Mouse (Mus musculus): ENCODE measurements around the gene Uggt1. TPM values are rescaled to one million over a fixed set of nuclear protein-coding genes. Genes with fewer than 3 reads are reported as not detected.

Uggt1 gene
- polyA plus RNA-seq, 1 experiment from 2014 or later: 54.7 TPM

DNA sequence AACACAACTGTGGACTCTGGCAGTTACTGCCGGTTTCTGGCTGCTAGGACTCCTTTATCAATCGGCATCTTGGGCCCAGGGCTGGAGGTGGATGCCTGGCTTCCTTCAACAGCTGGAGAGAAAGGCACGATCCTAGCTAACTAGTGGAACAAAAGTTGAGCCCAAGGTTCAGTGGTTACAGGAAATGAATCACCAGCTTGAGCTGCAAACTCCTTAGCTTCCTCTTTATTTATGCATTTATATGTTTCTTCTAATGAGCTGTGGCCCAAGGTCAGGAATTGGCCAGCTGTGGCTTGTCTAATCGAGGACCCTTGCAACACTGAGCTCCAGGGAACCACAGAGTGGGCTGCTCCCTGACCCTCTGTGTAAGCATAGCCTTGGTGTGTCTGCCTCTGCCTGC lies 115.4 kb downstream of the Uggt1 start:
- H3K27ac ChIP-seq (replicated peaks): no peak overlapping the region
- no peaks in the 10 kb centered on the region for H3K27me3 ChIP-seq
- H3K4me1 ChIP-seq: peaks cover 5% of the 10 kb centered on the region; the same call in 1 of the 2 replicates
- H3K4me3 ChIP-seq: no peak overlapping the region
- H3K36me3 ChIP-seq: no peaks in the 10 kb centered on the region
- H3K4me2 ChIP-seq (replicated peaks): no peak overlapping the region
- 74% methylated on average over 4 of the region's 4 CpGs for WGBS
- no peak overlapping the region for H3K9ac ChIP-seq (replicated peaks)
- ATAC-seq (replicated peaks): no peak
- H3K9me3 ChIP-seq: no peaks in the 10 kb centered on the region

GRCm38 (mm10) chr1:36125076-36125475 lies 119.4 kb downstream of the Uggt1 start:
- Histone ChIP-seq H3K4me2 (replicated peaks) (no peak overlapping the region), H3K4me1 (no peaks in the 10 kb centered on the region), H3K9me3 (no peaks in the 10 kb centered on the region), H3K36me3 (no peaks in the 10 kb centered on the region), H3K27me3 (no peaks in the 10 kb centered on the region), H3K4me3 (no peak overlapping the region), H3K27ac (replicated peaks) (no peak overlapping the region), H3K9ac (replicated peaks) (no peak overlapping the region)
- ATAC-seq (replicated peaks): no peak
- WGBS: 73% methylated on average over 7 of the region's 7 CpGs

DNA sequence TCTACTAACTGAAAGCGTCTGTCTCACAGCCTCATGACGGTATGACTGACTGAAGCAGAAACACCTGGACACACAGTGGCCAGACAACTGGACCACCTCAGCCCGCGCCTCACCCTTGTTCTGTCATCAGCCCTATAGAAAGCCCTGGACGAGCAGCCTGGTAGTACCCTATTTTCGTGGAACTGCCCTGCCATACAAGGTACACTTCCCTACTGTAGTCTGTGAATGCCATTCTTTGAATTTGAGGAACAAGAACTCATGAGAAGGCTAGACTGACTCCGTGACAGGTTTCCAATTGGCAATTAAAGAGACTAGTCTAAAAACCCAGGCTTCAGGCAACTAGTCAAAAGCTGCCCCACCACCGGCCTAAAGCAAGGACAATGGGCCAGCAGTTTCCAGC lies 123.3 kb downstream of the Uggt1 start:
- no peak for ATAC-seq (replicated peaks)
- H3K9ac ChIP-seq (replicated peaks): no peak overlapping the region
- H3K27ac ChIP-seq (replicated peaks): no peak overlapping the region
- H3K4me1 ChIP-seq: no peaks in the 10 kb centered on the region
- H3K36me3 ChIP-seq: no peaks in the 10 kb centered on the region
- no peaks in the 10 kb centered on the region for H3K9me3 ChIP-seq
- H3K4me2 ChIP-seq (replicated peaks): no peak overlapping the region
- 76% methylated on average over 8 of the region's 8 CpGs for WGBS
- no peak overlapping the region for H3K4me3 ChIP-seq
- H3K27me3 ChIP-seq: no peaks in the 10 kb centered on the region

- 91% methylated on average over 4 of the region's 4 CpGs for WGBS
- no peaks in the 10 kb centered on the region for H3K36me3 ChIP-seq
- H3K27ac ChIP-seq (replicated peaks): no peak overlapping the region
- H3K4me2 ChIP-seq (replicated peaks): no peak overlapping the region
- no peak overlapping the region for H3K4me3 ChIP-seq
- no peaks in the 10 kb centered on the region for H3K4me1 ChIP-seq
- H3K9me3 ChIP-seq: no peaks in the 10 kb centered on the region
- no peak for ATAC-seq (replicated peaks)
- H3K27me3 ChIP-seq: no peaks in the 10 kb centered on the region
- H3K9ac ChIP-seq (replicated peaks): no peak overlapping the region
These were observed 125.1 kb downstream of the Uggt1 start for GRCm38 (mm10) chr1:36119426-36119825.

DNA sequence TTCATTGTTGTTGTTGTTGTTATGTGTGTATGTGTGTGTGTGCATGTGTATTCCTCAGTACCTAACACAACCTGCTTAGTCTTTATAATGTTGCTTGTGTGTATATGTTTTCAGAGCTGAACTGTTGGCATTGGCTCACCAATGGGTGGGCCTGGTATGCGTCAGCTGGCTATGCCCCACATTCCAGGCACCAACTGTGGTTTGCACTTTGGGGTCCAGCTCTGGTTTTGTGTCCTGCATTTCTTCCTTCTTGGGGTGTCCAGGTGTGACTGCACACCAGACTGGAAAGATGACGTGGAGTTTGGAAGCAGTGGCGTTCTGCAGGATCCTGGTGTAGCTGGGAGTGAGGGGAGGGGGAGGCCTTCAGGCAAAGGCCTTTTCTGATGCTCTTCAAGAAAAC lies 125.6 kb downstream of the Uggt1 start:
- H3K36me3 ChIP-seq: no peaks in the 10 kb centered on the region
- no peaks in the 10 kb centered on the region for H3K4me1 ChIP-seq
- H3K9ac ChIP-seq (replicated peaks): no peak overlapping the region
- no peak overlapping the region for H3K27ac ChIP-seq (replicated peaks)
- no peak for ATAC-seq (replicated peaks)
- H3K27me3 ChIP-seq: no peaks in the 10 kb centered on the region
- WGBS: 94% methylated on average over 3 of the region's 3 CpGs
- no peaks in the 10 kb centered on the region for H3K9me3 ChIP-seq
- H3K4me2 ChIP-seq (replicated peaks): no peak overlapping the region
- no peak overlapping the region for H3K4me3 ChIP-seq

DNA sequence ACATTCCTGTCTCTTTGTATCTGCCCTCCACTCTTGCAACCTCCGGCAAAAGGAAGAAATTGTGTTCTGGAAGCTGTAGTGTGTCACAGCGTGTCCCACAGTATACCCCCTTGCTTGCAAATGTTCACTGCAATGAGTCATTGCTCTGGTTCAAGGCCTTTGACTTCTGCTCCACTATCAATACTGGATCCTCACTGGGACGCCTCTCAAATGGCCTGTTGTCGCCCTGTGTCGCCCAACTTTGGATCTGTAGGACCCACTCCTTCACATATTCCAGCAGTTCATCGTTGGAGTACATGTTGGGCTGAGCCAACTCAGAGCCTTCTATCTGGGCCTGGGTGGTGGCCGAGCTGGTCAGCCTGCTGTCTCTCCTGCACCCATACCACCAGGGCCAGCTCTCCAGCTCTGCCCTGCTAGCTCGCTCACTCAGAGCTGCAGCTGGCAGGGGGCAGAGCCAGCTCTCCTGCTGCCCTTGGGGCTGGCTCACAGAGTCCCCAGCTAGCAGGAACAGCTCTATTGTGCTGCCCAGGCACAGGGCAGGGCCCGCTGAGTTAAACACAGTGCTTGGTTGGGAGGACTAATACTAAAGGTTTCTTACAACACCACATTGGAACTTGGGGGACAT lies 126.3 kb downstream of the Uggt1 start:
- Histone ChIP-seq H3K9me3 (no peaks in the 10 kb centered on the region), H3K4me1 (no peaks in the 10 kb centered on the region), H3K27ac (replicated peaks) (no peak overlapping the region), H3K36me3 (no peaks in the 10 kb centered on the region), H3K27me3 (no peaks in the 10 kb centered on the region), H3K4me2 (replicated peaks) (no peak overlapping the region), H3K9ac (replicated peaks) (no peak overlapping the region), H3K4me3 (no peak overlapping the region)
- WGBS: 81% methylated on average over 9 of the region's 9 CpGs
- no peak for ATAC-seq (replicated peaks)

DNA sequence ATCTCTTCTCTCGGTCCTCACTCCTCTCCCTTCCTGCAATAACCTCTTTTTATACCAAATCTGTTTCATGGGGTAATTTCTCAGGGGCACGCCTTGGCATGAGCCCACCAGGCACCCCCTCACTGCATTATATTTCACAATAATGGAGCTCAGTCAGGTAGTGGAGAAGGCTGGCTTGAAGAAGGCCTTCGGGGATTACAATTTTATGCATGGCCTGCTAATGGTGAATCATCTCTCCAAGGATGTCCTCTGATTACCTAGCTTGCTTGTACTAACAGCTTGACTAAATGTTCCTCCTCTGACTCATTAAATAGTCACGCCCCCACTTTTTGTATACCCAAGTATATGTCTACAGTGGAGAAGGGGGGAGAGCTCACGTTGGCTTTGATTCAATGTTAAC lies 128.0 kb downstream of the Uggt1 start:
- Histone ChIP-seq H3K4me3 (no peak overlapping the region), H3K27ac (replicated peaks) (no peak overlapping the region), H3K36me3 (no peaks in the 10 kb centered on the region), H3K4me2 (replicated peaks) (no peak overlapping the region), H3K9me3 (no peaks in the 10 kb centered on the region), H3K9ac (replicated peaks) (no peak overlapping the region), H3K4me1 (no peaks in the 10 kb centered on the region), H3K27me3 (no peaks in the 10 kb centered on the region)
- no peak for ATAC-seq (replicated peaks)
- WGBS: 79% methylated on average over 5 of the region's 5 CpGs

DNA sequence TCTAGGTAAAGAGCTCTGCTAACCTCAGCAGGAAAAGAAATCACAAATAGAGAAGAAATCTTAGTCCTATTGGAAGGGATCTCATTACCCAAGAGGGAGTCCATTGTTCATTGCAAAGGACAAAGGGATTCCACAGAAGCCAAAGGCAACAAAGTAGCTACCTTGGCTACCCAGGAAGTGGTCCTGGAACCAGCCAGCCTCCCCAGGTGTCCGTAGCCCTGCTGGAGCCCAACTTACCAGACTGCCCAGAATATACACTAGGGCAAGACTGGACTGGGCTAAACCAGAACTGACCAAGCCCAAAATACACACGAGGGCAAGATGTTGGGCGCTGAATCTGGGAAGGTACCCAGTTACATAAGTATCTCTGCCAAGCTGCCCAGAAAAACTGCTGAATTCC lies 129.7 kb downstream of the Uggt1 start:
- no peaks in the 10 kb centered on the region for H3K36me3 ChIP-seq
- H3K27ac ChIP-seq (replicated peaks): no peak overlapping the region
- H3K9ac ChIP-seq (replicated peaks): no peak overlapping the region
- no peak overlapping the region for H3K4me3 ChIP-seq
- no peaks in the 10 kb centered on the region for H3K4me1 ChIP-seq
- H3K9me3 ChIP-seq: no peaks in the 10 kb centered on the region
- no peak overlapping the region for H3K4me2 ChIP-seq (replicated peaks)
- no peaks in the 10 kb centered on the region for H3K27me3 ChIP-seq
- ATAC-seq (replicated peaks): no peak
- WGBS: 82% methylated on average over 3 of the region's 3 CpGs

DNA sequence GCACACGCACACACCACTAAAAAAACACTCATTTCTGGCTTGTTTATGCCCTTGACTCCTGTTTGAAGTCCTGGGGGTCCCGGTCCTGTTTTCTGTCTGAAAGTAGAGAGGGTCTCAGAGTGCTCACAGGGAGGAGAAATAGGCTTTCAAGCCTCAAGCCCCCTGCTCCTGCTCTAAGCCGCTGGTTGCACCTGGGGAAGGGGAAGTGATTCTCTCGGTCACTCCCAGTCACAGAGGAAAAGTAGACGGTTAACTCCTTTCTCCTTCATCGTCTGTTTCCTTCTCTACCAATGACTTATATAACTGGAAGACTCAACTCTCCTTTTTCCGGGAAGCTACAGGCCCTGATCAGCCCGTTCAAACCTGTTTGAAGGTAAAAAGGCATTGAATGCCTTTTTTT lies 130.8 kb downstream of the Uggt1 start:
- H3K27me3 ChIP-seq: no peaks in the 10 kb centered on the region
- H3K4me1 ChIP-seq: no peaks in the 10 kb centered on the region
- ATAC-seq (replicated peaks): no peak
- H3K27ac ChIP-seq (replicated peaks): no peak overlapping the region
- no peaks in the 10 kb centered on the region for H3K36me3 ChIP-seq
- H3K4me2 ChIP-seq (replicated peaks): no peak overlapping the region
- H3K9me3 ChIP-seq: no peaks in the 10 kb centered on the region
- H3K4me3 ChIP-seq: no peak overlapping the region
- no peak overlapping the region for H3K9ac ChIP-seq (replicated peaks)
- 85% methylated on average over 8 of the region's 8 CpGs for WGBS

GRCm38 (mm10) chr1:36112665-36113064 lies 131.9 kb downstream of the Uggt1 start:
- ATAC-seq (replicated peaks): no peak
- Histone ChIP-seq H3K9ac (replicated peaks) (no peak overlapping the region), H3K9me3 (no peaks in the 10 kb centered on the region), H3K4me1 (no peaks in the 10 kb centered on the region), H3K27ac (replicated peaks) (no peak overlapping the region), H3K4me2 (replicated peaks) (no peak overlapping the region), H3K4me3 (no peak overlapping the region), H3K27me3 (no peaks in the 10 kb centered on the region), H3K36me3 (no peaks in the 10 kb centered on the region)
- WGBS: 94% methylated on average over 3 of the region's 3 CpGs

- Histone ChIP-seq H3K27me3 (no peaks in the 10 kb centered on the region), H3K4me1 (no peaks in the 10 kb centered on the region), H3K9me3 (no peaks in the 10 kb centered on the region), H3K9ac (replicated peaks) (no peak overlapping the region), H3K4me2 (replicated peaks) (no peak overlapping the region), H3K36me3 (peaks cover 18% of the 10 kb centered on the region), H3K27ac (replicated peaks) (no peak overlapping the region), H3K4me3 (no peak overlapping the region)
- no peak for ATAC-seq (replicated peaks)
- 83% methylated on average over 4 of the region's 4 CpGs for WGBS
These were observed 134.5 kb downstream of the Uggt1 start for GRCm38 (mm10) chr1:36109987-36110386.

DNA sequence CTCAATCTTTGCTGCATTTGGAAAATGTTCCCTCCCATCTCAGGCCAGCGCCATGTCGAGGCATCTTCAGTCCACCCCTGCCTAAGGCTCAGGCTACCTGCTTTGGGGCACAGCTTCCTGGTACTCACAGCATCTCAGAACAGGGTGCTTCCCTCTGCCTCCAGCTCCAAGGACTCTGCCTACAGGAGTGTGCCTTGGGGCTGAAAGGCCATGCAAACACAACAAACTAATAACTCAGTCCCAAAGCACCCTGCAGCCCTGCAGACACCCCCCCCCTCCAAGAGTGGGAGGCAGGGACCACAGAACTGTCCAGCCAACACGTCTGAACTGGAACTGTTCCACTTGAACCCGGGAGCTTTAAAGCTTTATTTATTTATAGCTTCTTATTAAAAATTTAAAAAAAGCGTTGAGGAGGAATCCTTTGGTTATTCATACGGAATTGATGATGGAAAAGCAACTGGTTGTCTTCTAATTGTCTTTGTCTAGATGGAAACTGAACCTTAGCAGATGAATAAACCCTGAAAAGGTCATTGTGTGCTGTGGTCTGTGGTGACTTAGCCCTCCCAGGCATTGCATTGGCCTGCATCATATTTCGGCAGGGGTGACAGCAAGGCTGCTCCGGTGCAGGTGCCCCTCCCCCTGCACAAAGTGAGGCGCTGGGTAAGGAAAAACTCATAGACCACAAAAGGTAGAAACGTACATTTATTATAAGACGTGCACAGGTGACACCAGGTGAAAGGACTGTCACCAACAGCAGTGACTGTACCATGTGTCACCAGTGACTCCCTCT lies 138.4 kb downstream of the Uggt1 start:
- WGBS: 92% methylated on average over 11 of the region's 11 CpGs
- Histone ChIP-seq H3K9ac (replicated peaks) (no peak overlapping the region), H3K27ac (replicated peaks) (no peak overlapping the region), H3K9me3 (no peaks in the 10 kb centered on the region), H3K4me2 (replicated peaks) (no peak overlapping the region), H3K4me1 (no peaks in the 10 kb centered on the region), H3K36me3 (peaks cover 44% of the 10 kb centered on the region), H3K4me3 (no peak overlapping the region), H3K27me3 (no peaks in the 10 kb centered on the region)
- ATAC-seq (replicated peaks): no peak

- ATAC-seq (replicated peaks): no peak
- Histone ChIP-seq H3K27me3 (no peaks in the 10 kb centered on the region), H3K4me2 (replicated peaks) (no peak overlapping the region), H3K4me3 (no peak overlapping the region), H3K9ac (replicated peaks) (no peak overlapping the region), H3K27ac (replicated peaks) (no peak overlapping the region), H3K4me1 (peaks cover 13% of the 10 kb centered on the region), H3K9me3 (no peaks in the 10 kb centered on the region), H3K36me3 (peaks cover 30% of the 10 kb centered on the region)
- WGBS: 96% methylated on average over 3 of the region's 3 CpGs
These were observed 144.1 kb downstream of the Uggt1 start for GRCm38 (mm10) chr1:36100371-36100770.
